Mouse (Mus musculus) MEL (cell line): ENCODE measurements around the gene Slc16a13.

ENCODE experiments used
- CHD1 ChIP-seq: IDR thresholded peaks from 2 replicates; pipeline ENCODE4 v1.6.1; 2012; ENCODE audit warnings: low read depth, mild to moderate bottlenecking, inconsistent platforms, low read length, improper control_type of control experiment
- CTCF ChIP-seq, 3 experiments: IDR thresholded peaks in 2 of 3; conservative IDR thresholded peaks in 1 of 3; 2 replicates each; pipeline ENCODE4 v1.5.1; 2011 to 2012; ENCODE audit warnings: low read length in 3 of 3, low read depth in 2 of 3, mild to moderate bottlenecking in 2 of 3, improper control_type of control experiment in 1 of 3, inconsistent platforms in 1 of 3, mixed read lengths in 1 of 3, moderate library complexity in 1 of 3; ENCODE audit not compliant: control insufficient read depth in 1 of 3, insufficient read depth in 1 of 3, poor library complexity in 1 of 3, severe bottlenecking in 1 of 3
- ELF1 ChIP-seq: IDR thresholded peaks from 2 replicates; pipeline ENCODE4 v1.6.1; 2014; ENCODE audit warnings: low read depth, mild to moderate bottlenecking, inconsistent platforms, low read length, improper control_type of control experiment, moderate library complexity
- ETS1 ChIP-seq: IDR thresholded peaks from 2 replicates; pipeline ENCODE4 v1.6.1; 2012; ENCODE audit warnings: low read depth, mild to moderate bottlenecking, inconsistent platforms, low read length, improper control_type of control experiment, moderate library complexity
- MXI1 ChIP-seq: IDR thresholded peaks from 2 replicates; pipeline ENCODE4 v1.6.1; 2011; ENCODE audit warnings: mild to moderate bottlenecking, low read depth, low read length, improper control_type of control experiment
- NRF1 ChIP-seq: IDR thresholded peaks from 2 replicates; pipeline ENCODE4 v1.6.1; 2014; ENCODE audit warnings: low read depth, mild to moderate bottlenecking, inconsistent platforms, low read length, improper control_type of control experiment, moderate library complexity; ENCODE audit not compliant: poor library complexity, insufficient read depth, severe bottlenecking
- POLR2AphosphoS2 ChIP-seq: IDR thresholded peaks from 2 replicates; pipeline ENCODE4 v1.6.1; 2011; ENCODE audit warnings: low read length, improper control_type of control experiment
- SMC3 ChIP-seq: IDR thresholded peaks from 2 replicates; pipeline ENCODE4 v1.6.1; 2011; ENCODE audit warnings: low read depth, low read length, improper control_type of control experiment
- USF1 ChIP-seq: IDR thresholded peaks from 2 replicates; pipeline ENCODE4 v1.6.1; 2014; ENCODE audit warnings: low read depth, mild to moderate bottlenecking, inconsistent platforms, low read length, improper control_type of control experiment, moderate library complexity
- ZKSCAN1 ChIP-seq: IDR thresholded peaks from 2 replicates; pipeline ENCODE4 v1.6.1; 2012; ENCODE audit warnings: low read depth, mild to moderate bottlenecking, inconsistent platforms, low read length, improper control_type of control experiment, moderate library complexity

DNA sequence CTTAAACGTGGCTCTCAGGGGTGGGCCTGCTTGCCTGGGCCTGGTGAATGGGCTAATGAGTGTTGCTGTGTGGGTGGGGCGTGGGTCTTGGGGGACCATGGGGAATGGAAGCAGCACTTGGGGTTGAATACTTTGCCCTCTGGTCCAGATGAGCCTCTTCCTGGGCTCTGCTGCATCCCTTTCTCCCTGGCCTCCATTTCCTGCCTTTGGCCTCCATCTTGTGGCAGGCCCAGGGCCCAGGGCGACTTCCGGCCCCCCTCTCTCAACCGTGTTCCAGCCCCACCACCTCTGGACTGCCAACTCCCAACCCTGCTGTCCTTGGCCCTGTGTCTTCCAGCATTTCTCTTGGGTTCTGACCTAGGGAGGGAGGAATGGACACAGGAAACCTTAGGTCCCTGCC, 13.2 kb upstream of the Slc16a13 start:
- TF ChIP-seq CHD1 (no peak), USF1 (no peak), CTCF (IDR thresholded peaks at IDR 0.05 in 2 of 3, conservative IDR thresholded peaks at IDR 0.05 in 1 of 3; ENCODE audit: control insufficient read depth in 1 of 3, insufficient read depth in 1 of 3, low read depth in 2 of 3, low read length in 3 of 3, poor library complexity in 1 of 3, severe bottlenecking in 1 of 3) (no peak), MXI1 (no peak), POLR2AphosphoS2 (no peak), ELF1 (no peak), NRF1 (no peak), ZKSCAN1 (no peak), ETS1 (no peak), SMC3 (no peak)
